In the genomic region with DNA sequence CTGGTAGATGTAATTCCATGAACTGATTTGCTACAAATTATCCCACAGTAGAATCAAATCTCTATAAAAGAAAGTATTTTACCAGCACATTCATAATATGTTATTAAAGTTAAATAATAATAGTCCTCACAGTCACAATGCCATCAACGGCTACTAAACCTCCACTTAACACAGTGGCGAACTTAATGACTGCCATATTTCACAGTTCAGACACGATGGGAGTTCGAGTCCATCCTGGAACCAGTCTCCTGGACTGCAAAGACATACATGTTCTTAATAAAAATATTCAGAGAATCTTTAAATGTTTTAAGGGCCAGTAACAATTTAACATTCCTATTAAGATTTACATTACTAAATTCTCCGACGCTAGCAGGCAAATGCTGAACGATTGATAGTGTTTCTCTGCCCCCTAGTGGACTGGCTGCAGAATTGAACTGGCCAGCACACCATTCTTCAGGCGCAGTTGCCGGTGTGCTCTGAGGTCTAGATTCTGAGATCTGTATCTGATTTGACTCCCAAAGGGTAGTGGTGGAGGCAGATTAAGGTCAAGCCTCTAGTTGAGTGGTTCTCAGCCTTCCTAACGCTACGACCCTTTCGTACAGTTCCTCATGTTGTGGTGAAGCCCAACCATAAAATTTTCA, we compare ENCODE assay signal across 10 mouse cellular contexts.
DNase-seq lines count a peak whose midpoint lies in the region; TF ChIP-seq lines count a peak whose summit lies in the region.
"Had no signal": no experiment of that assay in that cellular context is flagged by ENCODE, and none has a peak within 500 bp of the region (broad histone marks: within the 10 kb centered on the region; RNA-seq: fewer than 3 reads in every experiment).

No protein-coding gene starts in this region.

- no peaks in the 10 kb centered on the region for H3K79me2 ChIP-seq in MEL (ENCODE audit: control insufficient read depth, insufficient read depth, low read length, poor library complexity)

- H3K9me3 ChIP-seq in MEL (replicated peaks; ENCODE audit: insufficient read depth, low read length): no peaks in the 10 kb centered on the region
- H3K9me3 ChIP-seq: embryonic facial prominence, embryonic 15.5 days; neural tube, embryonic 13.5 days had no signal

- TF ChIP-seq CTCF in MEL (IDR thresholded peaks at IDR 0.05 in 2 of 3, conservative IDR thresholded peaks at IDR 0.05 in 1 of 3; ENCODE audit: control insufficient read depth in 1 of 3, insufficient read depth in 1 of 3, low read depth in 2 of 3, low read length in 3 of 3, poor library complexity in 1 of 3, severe bottlenecking in 1 of 3): peak; percentile 75 to 98 (median 81)

- H3K36me3 ChIP-seq in MEL (ENCODE audit: control insufficient read depth in 1 of 2, insufficient read depth in 2 of 2, low read length in 2 of 2): no peaks in the 10 kb centered on the region
- H3K36me3 ChIP-seq in splenic B cell, adult 2 months (ENCODE audit: control insufficient read depth, insufficient read depth, low read length, poor library complexity, severe bottlenecking): no peaks in the 10 kb centered on the region
- H3K36me3 ChIP-seq: embryonic facial prominence, embryonic 15.5 days; neural tube, embryonic 13.5 days had no signal

- H3K4me1 ChIP-seq in MEL (ENCODE audit: control insufficient read depth in 1 of 2, insufficient read depth in 2 of 2, low read length in 2 of 2): no peaks in the 10 kb centered on the region
- H3K4me1 ChIP-seq: embryonic facial prominence, embryonic 15.5 days had no signal

- H3K4me3 ChIP-seq in MEL (ENCODE audit: control insufficient read depth in 1 of 2, insufficient read depth in 1 of 2, low read depth in 2 of 2, low read length in 2 of 2): no peak overlapping the region
- H3K4me3 ChIP-seq: embryonic facial prominence, embryonic 15.5 days; neural tube, embryonic 13.5 days had no signal

- peak; percentile 100 for TF ChIP-seq RAD21 in MEL (IDR thresholded peaks at IDR 0.05; ENCODE audit: low read depth, low read length)

- no peak for TF ChIP-seq EP300 in MEL (IDR thresholded peaks at IDR 0.05; ENCODE audit: low read depth in 1 of 2, low read length in 2 of 2)

- no peaks in the 10 kb centered on the region; a peak in 1 of 4 replicates for H3K27me3 ChIP-seq in MEL (ENCODE audit: control insufficient read depth in 1 of 2, insufficient read depth in 2 of 2, low read length in 2 of 2)
- H3K27me3 ChIP-seq in splenic B cell, adult 2 months (ENCODE audit: control insufficient read depth, insufficient read depth, low read length, poor library complexity, severe bottlenecking): no peaks in the 10 kb centered on the region
- H3K27me3 ChIP-seq: embryonic facial prominence, embryonic 15.5 days; neural tube, embryonic 13.5 days had no signal

- no peak overlapping the region for H3K9ac ChIP-seq in MEL (ENCODE audit: control insufficient read depth, low read depth, low read length, poor library complexity, severe bottlenecking)
- H3K9ac ChIP-seq: embryonic facial prominence, embryonic 15.5 days; neural tube, embryonic 13.5 days had no signal

- no peak for TF ChIP-seq POLR2A in MEL (IDR thresholded peaks at IDR 0.05; ENCODE audit: control insufficient read depth in 1 of 2, insufficient read depth in 1 of 2, low read depth in 1 of 2, low read length in 2 of 2, poor library complexity in 1 of 2)

- H3K27ac ChIP-seq in MEL (ENCODE audit: control insufficient read depth, low read depth, low read length): no peak overlapping the region
- H3K27ac ChIP-seq: embryonic facial prominence, embryonic 15.5 days; neural tube, embryonic 13.5 days had no signal

- DNase-seq in left cerebral cortex, adult 18-20 months (ENCODE audit: low spot score in 2 of 2): peak; percentile 41 to 59
- no peak for DNase-seq in left cerebral cortex, adult 11 months (ENCODE audit: low spot score)
- DNase-seq in MEL (ENCODE audit: low read depth, low spot score): peak; percentile 67
- peak; percentile 32 for DNase-seq in cerebellum, adult 8-10 months
- DNase-seq in gastrocnemius, postnatal 10 days: peak; percentile 34
- peak; percentile 59 for DNase-seq in kidney, postnatal 14 days
- peak; percentile 43 to 75 for DNase-seq in lung, postnatal 4 days
- peak; percentile 80 for DNase-seq in splenic B cell, adult 2 months (ENCODE audit: low read depth, low spot score)

TF ChIP-seq in MEL, 35 proteins besides CTCF, POLR2A, EP300 and RAD21:
- TF ChIP-seq SMC3 (IDR thresholded peaks at IDR 0.05; ENCODE audit: low read depth, low read length) (peak; percentile 96), ZC3H11A (IDR thresholded peaks at IDR 0.05; ENCODE audit: low read depth, low read length) (peak; percentile 97), CHD1 (IDR thresholded peaks at IDR 0.05; ENCODE audit: low read depth, low read length) (no peak), GATA1 (IDR thresholded peaks at IDR 0.05; ENCODE audit: low read depth, low read length) (peak; percentile 46; the same call in 1 of the 2 replicates)
